Mouse (Mus musculus): ENCODE data around the gene Tbc1d16. TPM values are rescaled to one million over a fixed set of nuclear protein-coding genes. Genes with fewer than 3 reads are reported as not detected.
A peak's percentile ranks its signal among the peaks of the same experiment; 100 is the strongest.
"Not testable (repeated sequence)": the region's sequence is repeated elsewhere in the genome, so short reads cannot be mapped to it uniquely, and the experiment has no call there.

The Tbc1d16 gene
- total RNA-seq, 2 experiments from 2014 or later: 25.9 to 29.7 TPM

GRCm38 (mm10) chr11:119123522-119124319, 104.6 kb downstream of the Tbc1d16 start:
- DNase-seq (ENCODE audit: low spot score in 2 of 2): no peak

- no peak for DNase-seq (ENCODE audit: low spot score in 2 of 2)
These were observed 105.9 kb downstream of the Tbc1d16 start for GRCm38 (mm10) chr11:119122396-119122795.

GRCm38 (mm10) chr11:119118905-119119304, 109.4 kb downstream of the Tbc1d16 start:
- no peak for DNase-seq (ENCODE audit: low spot score in 2 of 2)

- DNase-seq (ENCODE audit: low spot score in 2 of 2): no peak
These were observed 110.4 kb downstream of the Tbc1d16 start for GRCm38 (mm10) chr11:119117945-119118344.

GRCm38 (mm10) chr11:119116992-119117391, 111.3 kb downstream of the Tbc1d16 start:
- DNase-seq (ENCODE audit: low spot score in 2 of 2): no peak

- DNase-seq (ENCODE audit: low spot score in 2 of 2): no peak
These were observed 115.6 kb downstream of the Tbc1d16 start for GRCm38 (mm10) chr11:119112721-119113120.

- no peak for DNase-seq (ENCODE audit: low spot score in 2 of 2)
These were observed 117.0 kb downstream of the Tbc1d16 start for GRCm38 (mm10) chr11:119111345-119111744.

GRCm38 (mm10) chr11:119109415-119110071, 118.8 kb downstream of the Tbc1d16 start:
- no peak for DNase-seq (ENCODE audit: low spot score in 2 of 2)

- no peak for DNase-seq (ENCODE audit: low spot score in 2 of 2)
These were observed 119.6 kb downstream of the Tbc1d16 start for GRCm38 (mm10) chr11:119108573-119109263.

GRCm38 (mm10) chr11:119106289-119106688, 122.0 kb downstream of the Tbc1d16 start:
- no peak for DNase-seq (ENCODE audit: low spot score in 2 of 2)

GRCm38 (mm10) chr11:119105748-119106147, 122.6 kb downstream of the Tbc1d16 start:
- peak in 1 of 2 experiments; percentile 3 for DNase-seq (ENCODE audit: low spot score in 2 of 2)

- DNase-seq (ENCODE audit: low spot score in 2 of 2): no peak
These were observed 123.2 kb downstream of the Tbc1d16 start for GRCm38 (mm10) chr11:119105071-119105609.

GRCm38 (mm10) chr11:119103991-119104390, 124.3 kb downstream of the Tbc1d16 start:
- DNase-seq (ENCODE audit: low spot score in 2 of 2): no peak

- DNase-seq (ENCODE audit: low spot score in 2 of 2): not testable (repeated sequence)
These were observed 127.9 kb downstream of the Tbc1d16 start for GRCm38 (mm10) chr11:119100355-119100754.

GRCm38 (mm10) chr11:119098202-119098601, 130.1 kb downstream of the Tbc1d16 start:
- DNase-seq (ENCODE audit: low spot score in 2 of 2): no peak

- no peak for DNase-seq (ENCODE audit: low spot score in 2 of 2)
These were observed 132.9 kb downstream of the Tbc1d16 start for GRCm38 (mm10) chr11:119095441-119095840.

GRCm38 (mm10) chr11:119093322-119093721, 135.0 kb downstream of the Tbc1d16 start:
- DNase-seq (ENCODE audit: low spot score in 2 of 2): no peak

Measured in adrenal gland, postnatal 4 days (tissue).